Mouse (Mus musculus) heart, embryonic 11.5 days (tissue): ENCODE measurements around the gene Ihh. TPM values are rescaled to one million over a fixed set of nuclear protein-coding genes. Genes with fewer than 3 reads are reported as not detected.

Experiments
- ATAC-seq: fragments of 200-750 bp; cut with Nextera tagmentation; replicated peaks from 2 replicates; pipeline ENCODE4 v1.8.0; 2017; ENCODE audit warnings: moderate library complexity; ENCODE audit not compliant: insufficient number of reproducible peaks, low FRiP score, low TSS enrichment
- H3K27ac ChIP-seq: fragments of 300-500 bp; sonication (generic); 2 replicates; pipeline ENCODE4 v1.5.1; 2014; ENCODE audit warnings: mild to moderate bottlenecking, low read depth, low read length
- H3K27me3 ChIP-seq: fragments of 300-500 bp; sonication (generic); 2 replicates; pipeline ENCODE4 v1.6.1; 2014; ENCODE audit warnings: mild to moderate bottlenecking, low read length, mixed read lengths; ENCODE audit not compliant: control insufficient read depth, insufficient read depth
- H3K36me3 ChIP-seq: fragments of 300-500 bp; sonication (generic); 2 replicates; pipeline ENCODE4 v1.6.1; 2014; ENCODE audit warnings: mild to moderate bottlenecking, low read length, moderate library complexity, mixed read lengths; ENCODE audit not compliant: control insufficient read depth, insufficient read depth
- H3K4me1 ChIP-seq: fragments of 300-500 bp; sonication (generic); 2 replicates; pipeline ENCODE4 v1.6.1; 2014; ENCODE audit warnings: low read length; ENCODE audit not compliant: control insufficient read depth, insufficient read depth
- H3K4me2 ChIP-seq: fragments of 300-500 bp; sonication (generic); 2 replicates; pipeline ENCODE4 v1.6.1; 2014; ENCODE audit warnings: mild to moderate bottlenecking, moderate library complexity
- H3K4me3 ChIP-seq: fragments of 300-500 bp; sonication (generic); 2 replicates; pipeline ENCODE4 v1.5.1; 2014; ENCODE audit warnings: low read depth, low read length
- H3K9ac ChIP-seq: fragments of 300-500 bp; sonication (generic); 2 replicates; pipeline ENCODE4 v1.6.1; 2014; ENCODE audit warnings: mild to moderate bottlenecking, low read depth, low read length, moderate library complexity
- H3K9me3 ChIP-seq: fragments of 300-500 bp; sonication (generic); replicated peaks from 2 replicates; pipeline ENCODE4 v1.6.1; 2016; ENCODE audit warnings: low read length; ENCODE audit not compliant: control insufficient read depth
- WGBS: fragments of 180-500 bp; shearing (Covaris S2); extraction: QIAGEN DNeasy Blood & Tissue Kit; methylation state at CpG from one replicate; pipeline ENCODE4 v1.1.7; 2014; ENCODE audit not compliant: insufficient replicate concordance; 5-methylcytosine and 5-hydroxymethylcytosine counted together
- microRNA counts: library from miRNA; unstranded; fragments of <30 nt; microRNA quantifications from one replicate; lab custom pipeline; 2015
- microRNA-seq: library from miRNA; unstranded; fragments of <30 nt; microRNA quantifications from one replicate; pipeline ENCODE4, GENCODE M21; 2016; ENCODE audit warnings: borderline number of aligned reads
- polyA plus RNA-seq: library from polyadenylated mRNA; unstranded; fragments of >200 nt; fragmentation: Nextera tagmentation; extraction: Ambion mirVana; gene quantifications from 2 replicates; pipeline ENCODE4 v1.2.1, GENCODE M21; 2014

Gene Ihh
- polyA plus RNA-seq, 1 experiment from 2014 or later: 0.16 TPM

- WGBS: 2% methylated on average over 7 of the region's 7 CpGs
- H3K4me3 ChIP-seq: no peak overlapping the region
- no peak for ATAC-seq
Observed at GRCm38 (mm10) chr1:74897976-74898375, 53.5 kb downstream of the Ihh start.

More at GRCm38 (mm10) chr1:74897976-74898375, 53.5 kb downstream of the Ihh start:
- no peak overlapping the region for H3K9ac ChIP-seq
- no peak overlapping the region for H3K27ac ChIP-seq
- H3K36me3 ChIP-seq: no peaks in the 10 kb centered on the region
- peaks cover 98% of the 10 kb centered on the region for H3K27me3 ChIP-seq
- H3K4me2 ChIP-seq: no peak overlapping the region
- no peaks in the 10 kb centered on the region for H3K9me3 ChIP-seq
- peaks cover 15% of the 10 kb centered on the region for H3K4me1 ChIP-seq

MicroRNAs encoded within 50 kb of the gene (microRNA counts, 519-probe panel; counts per million panel counts)
- microRNA mmu-miR-375 (lab: Ali Mortazavi, UCI): 32.2 counts per million

Small RNA genes within 50 kb of the gene (microRNA-seq; reads per million reads assigned to microRNA genes)
- gene Mir375: 141 reads per million, percentile 66 among the genes with 10 or more reads in this experiment

Other genes starting within 250 kb of the Ihh start
- 14.3 and 15.2 TPM in 2 replicates for gene Cyp27a1, start 238.1 kb downstream of the Ihh start, polyA plus RNA-seq
- gene Prkag3, start 202.5 kb downstream of the Ihh start, polyA plus RNA-seq: 5.5 and 5.7 TPM in 2 replicates
- 0.46 and 0.68 TPM in 2 replicates for gene Wnt6, start 179.8 kb downstream of the Ihh start, polyA plus RNA-seq
- gene Wnt10a, start 160.2 kb downstream of the Ihh start, polyA plus RNA-seq: not detected in 2 replicates
- 0.30 and 0.48 TPM in 2 replicates for gene Cdk5r2, start 96.7 kb downstream of the Ihh start, polyA plus RNA-seq
- gene Fev, start 66.3 kb downstream of the Ihh start, polyA plus RNA-seq: 1.4 and 4.1 TPM in 2 replicates
- not detected in 2 replicates for gene Cryba2, start 58.5 kb downstream of the Ihh start, polyA plus RNA-seq
- not detected in 2 replicates for gene Cfap65, start 16.1 kb downstream of the Ihh start, polyA plus RNA-seq
- 7.6 and 8.5 TPM in 2 replicates for gene Nhej1, start 173.5 kb upstream of the Ihh start, polyA plus RNA-seq
- 0.20 TPM in 1 of 2 replicates, not detected in the other for gene Slc23a3, start 182.2 kb upstream of the Ihh start, polyA plus RNA-seq
- gene Cnppd1, start 191.0 kb upstream of the Ihh start, polyA plus RNA-seq: 31.6 and 31.8 TPM in 2 replicates
- 31.9 and 37.7 TPM in 2 replicates for gene Retreg2, start 191.1 kb upstream of the Ihh start, polyA plus RNA-seq
- 31.9 and 33.8 TPM in 2 replicates for gene Zfand2b, start 217.0 kb upstream of the Ihh start, polyA plus RNA-seq
- gene Abcb6, start 228.7 kb upstream of the Ihh start, polyA plus RNA-seq: 12.0 and 14.1 TPM in 2 replicates
- gene Ankzf1, start 240.5 kb upstream of the Ihh start, polyA plus RNA-seq: 18.7 and 24.2 TPM in 2 replicates
- gene Atg9a, start 240.5 kb upstream of the Ihh start, polyA plus RNA-seq: 22.7 and 26.8 TPM in 2 replicates